Mouse (Mus musculus) embryonic facial prominence, embryonic 10.5 days (tissue): ENCODE data around the gene Adnp. TPM values are rescaled to one million over a fixed set of nuclear protein-coding genes. Genes with fewer than 3 reads are reported as not detected.

Source experiments
- DNase-seq: peaks from one replicate; pipeline ENCODE4 v3.0.0-alpha.2; 2017; ENCODE audit warnings: low spot score
- H3K27ac ChIP-seq: fragments of 300-500 bp; sonication (generic); replicated peaks from 2 replicates; pipeline ENCODE4 v1.5.1; 2016; ENCODE audit warnings: mild to moderate bottlenecking
- H3K27me3 ChIP-seq: fragments of 300-500 bp; sonication (generic); replicated peaks from 2 replicates; pipeline ENCODE4 v1.6.1; 2016; ENCODE audit warnings: low read depth, mild to moderate bottlenecking; ENCODE audit not compliant: poor library complexity, severe bottlenecking
- H3K36me3 ChIP-seq: fragments of 300-500 bp; sonication (generic); replicated peaks from 2 replicates; pipeline ENCODE4 v1.6.1; 2016; ENCODE audit warnings: mild to moderate bottlenecking, moderate library complexity
- H3K4me1 ChIP-seq: fragments of 300-500 bp; sonication (generic); 2 replicates; pipeline ENCODE4 v1.6.1; 2016
- H3K4me3 ChIP-seq: fragments of 300-500 bp; sonication (generic); 2 replicates; pipeline ENCODE4 v1.5.1; 2016; ENCODE audit warnings: mild to moderate bottlenecking, moderate library complexity
- H3K9me3 ChIP-seq: fragments of 300-500 bp; sonication (generic); 2 replicates; pipeline ENCODE4 v1.6.1; 2016; ENCODE audit warnings: mild to moderate bottlenecking
- WGBS: fragments of 180-500 bp; shearing (Covaris S2); methylation state at CpG from one replicate; pipeline ENCODE4 v1.1.7; 2016; 5-methylcytosine and 5-hydroxymethylcytosine counted together
- microRNA-seq: library from miRNA; unstranded; fragments of <30 nt; microRNA quantifications from one replicate; pipeline ENCODE4, GENCODE M21; 2017
- polyA plus RNA-seq: library from polyadenylated mRNA; unstranded; fragments of >200 nt; fragmentation: Nextera tagmentation; extraction: Ambion mirVana; gene quantifications from 2 replicates; pipeline ENCODE4 v1.2.1, GENCODE M21; 2016

Gene Adnp
- polyA plus RNA-seq, 1 experiment from 2014 or later: 3.5 TPM

DNA sequence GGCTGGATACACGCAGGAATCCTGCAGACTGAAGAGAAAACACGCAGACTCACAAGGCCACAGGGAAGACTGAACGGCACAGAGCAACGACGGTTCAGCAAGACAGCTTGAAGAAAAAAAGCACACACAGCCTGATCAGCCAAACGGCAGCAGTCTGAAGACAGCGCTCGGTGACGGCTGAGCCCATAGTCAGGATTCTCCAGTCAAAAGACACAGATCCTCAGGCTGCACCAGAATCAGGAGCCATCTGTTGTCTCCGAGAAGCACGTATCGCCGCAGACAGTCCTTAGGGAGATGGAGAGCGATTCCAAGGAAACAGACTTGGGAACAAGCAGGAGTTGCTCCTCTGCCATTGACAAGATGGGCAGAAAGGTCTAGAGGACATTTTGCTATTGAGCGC is 69.8 kb downstream of the Adnp start:
- no peaks in the 10 kb centered on the region for H3K4me1 ChIP-seq
- no peaks in the 10 kb centered on the region for H3K27me3 ChIP-seq
- DNase-seq: no peak
- H3K9me3 ChIP-seq: no peaks in the 10 kb centered on the region
- WGBS: 83% methylated on average over 15 of the region's 15 CpGs
- H3K36me3 ChIP-seq: no peaks in the 10 kb centered on the region
- H3K4me3 ChIP-seq: no peak overlapping the region
- no peak overlapping the region for H3K27ac ChIP-seq

Small RNA genes within 50 kb of the gene (microRNA-seq; reads per million reads assigned to microRNA genes)
- not detected for gene Gm24561

Other genes starting within 250 kb of the Adnp start
- 0.47 and 0.95 TPM in 2 replicates for gene Ripor3, start 196.5 kb downstream of the Adnp start, polyA plus RNA-seq
- 7.3 and 7.4 TPM in 2 replicates for gene Pard6b, start 126.1 kb downstream of the Adnp start, polyA plus RNA-seq
- gene Gm20716, start 23.3 kb upstream of the Adnp start, polyA plus RNA-seq: 17.9 and 20.7 TPM in 2 replicates
- gene Dpm1, start 23.5 kb upstream of the Adnp start, polyA plus RNA-seq: 71.5 and 72.5 TPM in 2 replicates
- gene Mocs3, start 23.5 kb upstream of the Adnp start, polyA plus RNA-seq: 6.4 and 6.6 TPM in 2 replicates
- gene Kcng1, start 74.6 kb upstream of the Adnp start, polyA plus RNA-seq: 1.2 and 1.4 TPM in 2 replicates